Mouse (Mus musculus) cortical plate, adult 2 months (tissue): ENCODE data around the gene D230025D16Rik.

Source experiments
- CTCF ChIP-seq: fragments of 200-500 bp; IDR thresholded peaks from 2 replicates; pipeline ENCODE4 v1.5.1; 2011; ENCODE audit warnings: mild to moderate bottlenecking, control low read depth, low read length; ENCODE audit not compliant: insufficient read depth; ENCODE audit errors: extremely low read depth
- POLR2A ChIP-seq: fragments of 200-500 bp; IDR thresholded peaks from 2 replicates; pipeline ENCODE4 v1.6.1; 2011; ENCODE audit warnings: mild to moderate bottlenecking, low read length, control low read depth; ENCODE audit not compliant: insufficient read depth; ENCODE audit errors: extremely low read depth

- TF ChIP-seq CTCF (no peak), POLR2A (no peak)
Observed at GRCm38 (mm10) chr8:105233126-105233935, 8.4 kb downstream of the D230025D16Rik start.
